Mouse (Mus musculus): ENCODE measurements around the gene Ndufa8. TPM values are rescaled to one million over a fixed set of nuclear protein-coding genes. Genes with fewer than 3 reads are reported as not detected.

Gene Ndufa8
- polyA plus RNA-seq, 1 experiment from 2014 or later = 335 TPM

DNA sequence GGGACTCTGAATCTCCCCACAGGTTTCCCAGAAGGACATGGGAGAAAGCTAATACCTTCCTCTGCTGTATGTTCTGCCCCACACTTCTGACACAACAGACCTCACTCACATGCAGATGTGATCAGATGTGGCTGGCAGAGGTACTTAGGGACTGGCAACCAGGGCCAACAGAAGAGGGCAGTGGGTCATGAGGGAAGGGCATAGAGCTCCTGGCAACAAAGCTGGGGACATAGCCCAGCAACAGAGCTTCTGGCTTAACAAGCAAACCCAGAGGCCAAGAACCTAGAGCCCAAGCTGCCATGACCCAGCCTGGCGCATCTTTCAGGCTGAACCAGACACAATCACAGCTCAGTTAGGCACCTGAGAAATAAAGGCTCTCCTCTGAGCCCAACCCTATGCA is 35.8 kb upstream of the Ndufa8 start:
- no peak for ATAC-seq (ENCODE audit: low FRiP score)

DNA sequence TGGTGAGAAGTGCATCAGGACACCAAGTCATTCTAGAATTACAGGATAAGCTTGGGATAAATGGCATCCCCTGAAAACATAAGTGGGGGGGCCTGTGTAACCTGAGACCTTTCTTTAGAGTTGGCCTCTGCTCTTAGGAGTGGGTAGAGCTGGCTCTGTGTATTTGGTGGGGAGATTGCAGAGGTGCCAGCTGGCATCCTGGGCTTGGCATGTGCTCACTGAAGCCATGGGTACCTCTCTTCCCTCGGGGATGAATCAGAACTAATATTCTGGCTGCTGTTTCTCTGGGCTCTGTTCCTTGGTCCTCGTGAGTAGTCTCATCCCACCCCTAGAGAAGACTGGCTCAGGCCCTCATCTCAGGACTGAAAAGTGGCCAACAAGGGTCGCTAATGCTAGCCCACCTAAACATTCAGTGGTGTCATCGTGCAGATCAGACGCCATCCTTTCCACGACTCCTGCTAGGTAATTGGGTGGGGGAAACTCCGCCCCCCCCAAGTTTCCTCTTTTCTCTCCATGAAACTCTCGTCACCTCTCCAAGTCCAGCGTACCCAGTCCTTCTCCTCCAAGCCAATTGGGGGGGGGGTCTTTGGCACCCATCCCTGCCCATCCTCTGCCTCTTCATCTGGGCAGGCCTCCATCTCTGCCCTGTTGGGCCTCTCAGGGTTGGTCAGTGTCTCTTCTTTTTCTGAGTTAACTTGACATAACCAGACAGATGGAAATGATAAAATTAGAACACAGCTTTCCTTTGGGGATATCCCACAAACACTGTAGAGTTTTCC is 33.8 kb upstream of the Ndufa8 start:
- no peak for DNase-seq (ENCODE audit: low spot score)
- 87% methylated on average over 9 of the region's 9 CpGs for WGBS

More for the DNA sequence above, 35.8 kb upstream of the Ndufa8 start:
- H3K4me3 ChIP-seq (replicated peaks; ENCODE audit: low read length) = no peak overlapping the region
- no peaks in the 10 kb centered on the region for H3K9me3 ChIP-seq (ENCODE audit: control insufficient read depth, low read length)
- H3K36me3 ChIP-seq (replicated peaks; ENCODE audit: control insufficient read depth, insufficient read depth) = no peaks in the 10 kb centered on the region
- DNase-seq (ENCODE audit: low spot score) = no peak
- H3K4me2 ChIP-seq (replicated peaks) = no peak overlapping the region
- H3K27me3 ChIP-seq (ENCODE audit: control insufficient read depth, insufficient read depth, low read length) = peaks cover 32% of the 10 kb centered on the region
- H3K27ac ChIP-seq = no peak overlapping the region
- H3K4me1 ChIP-seq (replicated peaks; ENCODE audit: control insufficient read depth, insufficient read depth, low read length) = no peaks in the 10 kb centered on the region
- 100% methylated on average over 1 of the region's 1 CpGs for WGBS
- H3K9ac ChIP-seq = no peak overlapping the region

DNA sequence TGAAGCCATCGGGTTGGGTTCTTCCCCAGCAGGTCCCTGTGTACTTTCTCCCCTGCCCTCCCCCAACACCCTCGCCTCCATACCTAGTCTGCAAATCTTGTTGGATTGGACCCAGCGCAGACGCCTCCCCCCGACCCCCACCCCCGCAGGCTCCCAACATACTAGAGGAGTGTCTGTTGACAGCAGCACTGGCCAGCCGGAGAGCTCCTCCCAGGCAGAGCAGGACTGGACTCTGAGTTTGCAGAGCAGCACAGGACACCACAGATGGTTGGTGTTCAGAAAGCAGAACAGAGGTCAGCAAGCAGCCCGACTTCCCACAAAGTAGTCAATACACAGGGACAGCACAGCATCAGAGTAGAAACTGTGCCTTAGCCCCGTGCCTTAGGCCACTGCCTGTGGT is 32.2 kb upstream of the Ndufa8 start:
- DNase-seq (ENCODE audit: low spot score) (no peak), ATAC-seq (ENCODE audit: low FRiP score) (no peak)
- Histone ChIP-seq H3K27ac (no peak overlapping the region), H3K36me3 (replicated peaks; ENCODE audit: control insufficient read depth, insufficient read depth) (no peaks in the 10 kb centered on the region), H3K9me3 (ENCODE audit: control insufficient read depth, low read length) (no peaks in the 10 kb centered on the region), H3K4me2 (replicated peaks) (no peak overlapping the region), H3K27me3 (ENCODE audit: control insufficient read depth, insufficient read depth, low read length) (0 out of 2 replicates have a peak, but pooled peaks cover 4% of the 10 kb centered on the region), H3K9ac (no peak overlapping the region), H3K4me1 (replicated peaks; ENCODE audit: control insufficient read depth, insufficient read depth, low read length) (peaks cover 11% of the 10 kb centered on the region; the same call in 1 of the 2 replicates), H3K4me3 (replicated peaks; ENCODE audit: low read length) (no peak overlapping the region)
- 43% methylated on average over 9 of the region's 9 CpGs for WGBS

More for the DNA sequence above, 33.8 kb upstream of the Ndufa8 start:
- Histone ChIP-seq H3K27me3 (ENCODE audit: control insufficient read depth, insufficient read depth, low read length) (peaks cover 15% of the 10 kb centered on the region), H3K27ac (no peak overlapping the region), H3K4me3 (replicated peaks; ENCODE audit: low read length) (no peak overlapping the region), H3K4me1 (replicated peaks; ENCODE audit: control insufficient read depth, insufficient read depth, low read length) (no peaks in the 10 kb centered on the region), H3K36me3 (replicated peaks; ENCODE audit: control insufficient read depth, insufficient read depth) (no peaks in the 10 kb centered on the region), H3K9ac (no peak overlapping the region), H3K9me3 (ENCODE audit: control insufficient read depth, low read length) (no peaks in the 10 kb centered on the region), H3K4me2 (replicated peaks) (no peak overlapping the region)
- ATAC-seq (ENCODE audit: low FRiP score) = no peak

DNA sequence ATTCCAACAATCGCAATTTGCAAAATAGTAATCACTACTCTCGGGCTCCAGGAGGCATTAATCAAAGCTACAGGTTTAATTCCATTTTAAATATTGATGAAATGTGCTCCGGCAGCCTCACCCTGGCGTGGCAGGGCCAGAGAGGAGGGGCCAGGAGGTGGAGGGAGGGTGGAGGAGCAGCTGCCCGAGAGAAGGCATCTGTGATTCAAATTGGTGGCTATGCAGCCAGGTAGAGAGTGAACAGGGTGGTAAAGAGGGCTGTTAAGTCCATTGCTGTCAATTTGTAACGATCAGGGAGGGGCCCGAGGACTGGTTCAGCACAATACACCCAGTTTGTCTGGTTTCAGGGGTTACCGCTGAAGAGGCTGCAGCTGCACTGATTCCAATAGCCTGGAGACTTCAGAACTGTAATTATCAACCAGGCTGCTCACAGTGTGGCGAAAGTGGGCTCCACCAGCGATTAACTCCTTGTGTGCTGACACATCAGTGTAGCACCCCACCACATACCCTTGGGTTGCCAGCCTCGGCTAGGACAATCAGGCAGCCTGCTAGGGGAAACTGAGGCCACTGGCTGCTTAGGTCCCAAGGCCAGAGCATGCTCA is 28.1 kb upstream of the Ndufa8 start:
- WGBS = 13% methylated on average over 11 of the region's 11 CpGs
- Histone ChIP-seq H3K9ac (peak overlapping the region; percentile 42), H3K4me3 (replicated peaks; ENCODE audit: low read length) (no peak overlapping the region), H3K9me3 (ENCODE audit: control insufficient read depth, low read length) (no peaks in the 10 kb centered on the region), H3K27me3 (ENCODE audit: control insufficient read depth, insufficient read depth, low read length) (0 out of 2 replicates have a peak, but pooled peaks cover 4% of the 10 kb centered on the region), H3K36me3 (replicated peaks; ENCODE audit: control insufficient read depth, insufficient read depth) (no peaks in the 10 kb centered on the region), H3K4me1 (replicated peaks; ENCODE audit: control insufficient read depth, insufficient read depth, low read length) (peaks cover 11% of the 10 kb centered on the region; the same call in 1 of the 2 replicates), H3K4me2 (replicated peaks) (peak overlapping the region; percentile 44), H3K27ac (no peak overlapping the region)
- DNase-seq (ENCODE audit: low spot score) (no peak), ATAC-seq (ENCODE audit: low FRiP score) (peak; percentile 48; the same call in 1 of the 2 replicates)

DNA sequence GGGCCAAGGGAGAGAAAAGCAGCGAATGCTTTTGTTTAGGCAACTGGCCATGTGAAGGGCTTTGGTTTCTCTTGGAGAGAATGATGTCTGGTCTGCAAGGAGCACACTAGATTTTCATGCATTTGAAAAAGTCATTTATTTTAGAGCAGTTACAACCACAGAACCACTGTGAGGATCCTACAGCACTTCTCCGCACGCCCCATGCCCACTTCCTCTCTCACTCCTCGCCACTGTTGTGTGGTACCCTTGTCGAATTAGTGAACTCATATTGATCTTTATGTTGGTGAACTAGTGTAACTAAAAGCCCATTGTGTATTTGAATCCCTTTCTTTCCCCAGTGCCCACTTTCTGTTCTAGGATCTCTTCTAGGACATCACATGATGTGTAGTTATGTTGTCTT is 26.0 kb upstream of the Ndufa8 start:
- Histone ChIP-seq H3K4me3 (replicated peaks; ENCODE audit: low read length) (no peak overlapping the region), H3K36me3 (replicated peaks; ENCODE audit: control insufficient read depth, insufficient read depth) (no peaks in the 10 kb centered on the region), H3K9me3 (ENCODE audit: control insufficient read depth, low read length) (no peaks in the 10 kb centered on the region), H3K9ac (no peak overlapping the region), H3K27ac (no peak overlapping the region), H3K4me2 (replicated peaks) (no peak overlapping the region), H3K27me3 (ENCODE audit: control insufficient read depth, insufficient read depth, low read length) (0 out of 2 replicates have a peak, but pooled peaks cover 4% of the 10 kb centered on the region), H3K4me1 (replicated peaks; ENCODE audit: control insufficient read depth, insufficient read depth, low read length) (peaks cover 11% of the 10 kb centered on the region; the same call in 1 of the 2 replicates)
- 91% methylated on average over 5 of the region's 5 CpGs for WGBS
- no peak for ATAC-seq (ENCODE audit: low FRiP score)
- no peak for DNase-seq (ENCODE audit: low spot score)

DNA sequence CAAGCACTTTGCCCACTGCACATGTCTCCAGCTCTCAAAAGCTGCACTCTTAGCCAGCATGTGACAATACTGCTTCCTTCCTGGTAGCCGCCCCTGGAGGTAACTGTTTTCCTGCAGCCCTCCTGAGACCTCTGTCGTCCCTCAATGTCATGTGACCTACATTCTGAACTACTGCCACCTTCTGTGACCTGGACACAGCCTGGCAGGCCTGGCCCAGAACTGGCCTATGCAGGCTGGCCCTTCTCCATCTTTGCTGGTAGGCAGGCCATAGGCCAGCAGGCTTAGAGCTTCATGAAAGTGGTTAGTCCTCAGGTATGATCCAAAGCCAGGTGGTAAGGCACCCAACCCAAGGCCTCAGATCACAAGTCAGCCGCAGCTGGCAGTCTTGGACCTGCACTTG is 24.6 kb upstream of the Ndufa8 start:
- no peak for ATAC-seq (ENCODE audit: low FRiP score)
- no peak overlapping the region for H3K4me3 ChIP-seq (replicated peaks; ENCODE audit: low read length)
- no peaks in the 10 kb centered on the region for H3K36me3 ChIP-seq (replicated peaks; ENCODE audit: control insufficient read depth, insufficient read depth)
- no peak overlapping the region for H3K27ac ChIP-seq
- no peaks in the 10 kb centered on the region for H3K9me3 ChIP-seq (ENCODE audit: control insufficient read depth, low read length)
- DNase-seq (ENCODE audit: low spot score) = no peak
- peaks cover 11% of the 10 kb centered on the region; the same call in 1 of the 2 replicates for H3K4me1 ChIP-seq (replicated peaks; ENCODE audit: control insufficient read depth, insufficient read depth, low read length)
- H3K4me2 ChIP-seq (replicated peaks) = no peak overlapping the region
- H3K9ac ChIP-seq = no peak overlapping the region
- 0 out of 2 replicates have a peak, but pooled peaks cover 4% of the 10 kb centered on the region for H3K27me3 ChIP-seq (ENCODE audit: control insufficient read depth, insufficient read depth, low read length)
- WGBS = 63% methylated on average over 3 of the region's 3 CpGs

DNA sequence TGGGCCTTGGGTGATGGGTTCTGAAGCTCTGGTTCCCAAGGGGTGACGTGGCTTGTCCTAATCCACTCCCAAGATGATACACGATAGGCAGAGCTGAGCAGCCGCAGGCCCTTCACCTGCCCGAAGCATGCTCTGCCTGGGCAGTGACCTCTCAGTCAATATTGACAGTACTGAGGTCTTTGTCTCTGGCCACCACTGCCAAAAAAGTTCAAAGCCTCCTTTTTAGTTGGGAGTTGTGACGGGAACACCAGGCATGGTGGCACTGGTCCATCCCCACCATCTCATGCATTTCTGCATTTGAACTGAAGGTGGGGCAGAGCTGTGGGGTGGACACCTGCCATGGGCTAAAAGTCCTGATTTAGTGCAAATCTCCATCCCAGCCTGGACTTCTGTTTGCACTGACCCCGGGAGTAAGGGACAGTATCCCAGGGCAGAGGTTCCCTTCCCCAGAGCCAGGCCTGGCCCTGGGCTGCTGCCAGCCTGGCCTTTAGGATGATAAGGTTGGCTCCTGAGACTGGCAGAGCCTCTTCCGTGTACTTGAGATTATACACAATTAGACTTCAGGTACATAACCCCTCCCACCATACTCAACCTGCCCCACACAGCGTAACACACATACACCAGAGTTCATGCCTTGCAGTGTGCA is 22.6 kb upstream of the Ndufa8 start:
- Histone ChIP-seq H3K27ac (no peak overlapping the region), H3K4me1 (replicated peaks; ENCODE audit: control insufficient read depth, insufficient read depth, low read length) (peaks cover under 1% of the 10 kb centered on the region; the same call in 1 of the 2 replicates), H3K9ac (no peak overlapping the region), H3K4me3 (replicated peaks; ENCODE audit: low read length) (no peak overlapping the region), H3K36me3 (replicated peaks; ENCODE audit: control insufficient read depth, insufficient read depth) (no peaks in the 10 kb centered on the region), H3K27me3 (ENCODE audit: control insufficient read depth, insufficient read depth, low read length) (no peaks in the 10 kb centered on the region), H3K4me2 (replicated peaks) (no peak overlapping the region), H3K9me3 (ENCODE audit: control insufficient read depth, low read length) (no peaks in the 10 kb centered on the region)
- ATAC-seq (ENCODE audit: low FRiP score) (no peak), DNase-seq (ENCODE audit: low spot score) (no peak)
- WGBS = 87% methylated on average over 8 of the region's 8 CpGs

DNA sequence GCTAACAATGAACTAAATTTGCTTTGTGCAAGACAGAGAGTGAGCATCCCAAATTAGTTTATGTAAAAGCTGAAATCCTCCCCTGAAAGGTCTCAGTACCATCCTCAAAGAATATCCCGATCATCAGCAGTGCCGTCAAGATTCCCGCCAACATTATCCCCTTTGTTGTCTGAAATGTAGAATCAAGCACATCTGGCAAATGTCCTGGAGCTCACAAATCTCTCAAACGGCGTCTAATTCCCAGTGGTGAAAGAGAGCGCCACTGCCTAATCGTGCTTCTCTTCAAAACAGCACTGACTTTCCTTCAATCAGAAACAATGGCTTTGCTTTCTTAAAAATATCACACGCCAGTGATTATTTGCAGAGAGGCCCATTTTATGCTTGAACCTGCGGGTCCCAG is 17.9 kb upstream of the Ndufa8 start:
- H3K36me3 ChIP-seq (replicated peaks; ENCODE audit: control insufficient read depth, insufficient read depth) = no peaks in the 10 kb centered on the region
- DNase-seq (ENCODE audit: low spot score) (no peak), ATAC-seq (ENCODE audit: low FRiP score) (no peak)
- H3K9ac ChIP-seq = no peak overlapping the region
- no peak overlapping the region for H3K4me2 ChIP-seq (replicated peaks)
- H3K4me3 ChIP-seq (replicated peaks; ENCODE audit: low read length) = no peak overlapping the region
- no peaks in the 10 kb centered on the region for H3K27me3 ChIP-seq (ENCODE audit: control insufficient read depth, insufficient read depth, low read length)
- no peak overlapping the region; the same call in 1 of the 2 replicates for H3K27ac ChIP-seq
- no peaks in the 10 kb centered on the region for H3K4me1 ChIP-seq (replicated peaks; ENCODE audit: control insufficient read depth, insufficient read depth, low read length)
- H3K9me3 ChIP-seq (ENCODE audit: control insufficient read depth, low read length) = no peaks in the 10 kb centered on the region
- WGBS = 43% methylated on average over 9 of the region's 9 CpGs

DNA sequence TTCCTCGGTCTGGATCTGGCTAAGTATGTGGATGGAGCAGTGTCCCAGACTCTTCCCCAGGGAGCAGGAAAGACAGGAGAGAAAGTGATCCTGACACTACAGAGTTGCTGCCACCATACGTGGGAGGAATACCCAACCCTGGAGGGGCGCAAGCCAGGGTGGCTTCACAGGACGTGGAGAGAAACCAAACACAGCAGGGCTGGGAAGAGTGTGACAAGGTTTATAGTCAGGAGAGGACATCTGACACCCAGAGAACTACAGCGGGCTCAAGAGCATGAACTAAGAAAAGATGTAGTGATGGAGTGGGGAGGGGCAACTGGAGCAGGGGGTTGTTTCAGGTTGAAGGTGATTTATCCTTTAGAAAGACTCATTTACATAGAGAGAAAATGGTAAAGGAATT is 12.2 kb upstream of the Ndufa8 start:
- Histone ChIP-seq H3K4me1 (replicated peaks; ENCODE audit: control insufficient read depth, insufficient read depth, low read length) (no peaks in the 10 kb centered on the region), H3K27ac (no peak overlapping the region), H3K36me3 (replicated peaks; ENCODE audit: control insufficient read depth, insufficient read depth) (no peaks in the 10 kb centered on the region), H3K27me3 (ENCODE audit: control insufficient read depth, insufficient read depth, low read length) (no peaks in the 10 kb centered on the region), H3K9me3 (ENCODE audit: control insufficient read depth, low read length) (no peaks in the 10 kb centered on the region), H3K4me3 (replicated peaks; ENCODE audit: low read length) (no peak overlapping the region), H3K9ac (no peak overlapping the region), H3K4me2 (replicated peaks) (no peak overlapping the region)
- ATAC-seq (ENCODE audit: low FRiP score) (no peak), DNase-seq (ENCODE audit: low spot score) (no peak)
- 75% methylated on average over 5 of the region's 5 CpGs for WGBS

Data from hindbrain, embryonic 14.5 days (tissue).